Mouse (Mus musculus) MN1 (cell line): ENCODE data around the gene Olfr544.

Experiments used
- DNase-seq: peaks from one replicate; pipeline ENCODE4 v3.0.0-alpha.2; 2016; ENCODE audit warnings: low spot score

Olfr544 gene

DNA sequence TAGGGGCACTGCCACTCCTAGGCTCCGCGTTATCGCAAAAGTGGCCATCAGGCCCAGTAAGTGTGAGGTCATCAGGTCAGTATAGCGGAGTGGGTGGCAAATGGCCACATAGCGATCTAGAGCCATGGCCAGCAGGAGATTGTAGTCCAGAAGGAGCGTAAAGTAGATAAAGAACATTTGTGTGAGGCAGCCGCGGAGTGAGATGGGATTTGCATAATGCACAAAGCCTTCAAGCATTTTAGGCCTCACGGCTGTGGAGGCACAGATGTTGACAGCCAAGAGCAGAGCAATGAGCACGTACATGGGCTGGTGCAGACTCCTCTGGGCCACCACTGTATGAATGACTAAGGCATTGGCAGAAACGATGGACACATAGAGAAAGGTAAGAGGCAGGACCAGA is 10.7 kb downstream of the Olfr544 start:
- no peak for DNase-seq

DNA sequence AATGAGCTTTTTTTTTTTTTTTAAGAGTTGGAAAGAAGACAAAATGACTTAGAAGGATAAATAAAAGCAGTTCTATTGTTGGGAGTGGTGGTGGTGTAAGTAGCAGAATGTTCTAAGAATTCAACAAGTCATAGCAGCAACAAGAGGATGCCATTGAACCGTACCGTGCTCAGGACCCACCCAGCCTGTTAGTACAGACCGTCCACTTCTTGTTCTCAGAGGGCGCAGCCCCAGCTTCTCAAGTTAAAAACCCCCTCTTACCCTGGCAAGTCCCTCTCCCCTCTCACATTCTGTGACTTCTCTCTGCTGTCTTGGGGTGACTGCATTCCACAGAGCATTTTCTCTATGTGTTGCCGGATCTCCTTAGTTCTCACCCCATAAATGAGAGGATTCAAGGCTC is 11.5 kb downstream of the Olfr544 start:
- DNase-seq = no peak

DNA sequence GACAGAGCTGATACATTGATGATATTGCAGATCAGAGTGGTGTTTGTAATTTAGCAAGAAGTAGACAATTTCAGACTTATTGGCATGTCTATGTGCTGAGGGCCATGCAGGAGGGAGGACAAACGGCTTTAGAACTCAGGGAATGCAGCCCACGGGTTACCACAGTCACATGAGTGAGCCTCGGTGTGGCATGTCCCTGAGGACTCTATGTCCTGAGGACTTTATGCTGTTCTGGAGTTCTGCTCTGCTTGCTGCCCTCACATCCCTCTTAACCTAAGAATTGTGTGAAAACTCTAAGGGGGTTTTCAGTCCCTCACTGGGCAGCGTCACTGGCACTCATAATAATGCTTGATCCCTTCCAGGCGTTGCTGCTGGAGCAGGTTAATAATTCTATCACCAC is 15.4 kb downstream of the Olfr544 start:
- DNase-seq = no peak

DNA sequence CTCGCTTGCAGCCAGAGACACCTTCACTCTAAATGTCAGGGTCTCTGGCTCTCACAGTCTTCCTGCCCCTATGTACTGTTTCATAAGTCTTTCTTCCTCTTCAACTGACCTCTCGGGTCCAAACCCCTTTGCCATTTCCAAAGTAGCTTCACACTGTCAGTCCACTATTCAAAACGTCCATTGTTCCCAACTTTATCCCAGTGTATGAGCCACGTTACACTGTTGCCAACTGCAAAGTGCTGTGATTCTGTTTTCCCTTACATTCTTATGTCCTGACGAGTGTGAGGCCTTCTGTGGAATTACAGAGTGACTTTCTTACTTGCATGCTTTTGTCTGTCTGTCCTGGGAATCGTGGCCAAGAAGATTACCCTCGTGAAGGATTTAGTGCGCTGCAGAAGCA is 20.5 kb downstream of the Olfr544 start:
- no peak for DNase-seq

DNA sequence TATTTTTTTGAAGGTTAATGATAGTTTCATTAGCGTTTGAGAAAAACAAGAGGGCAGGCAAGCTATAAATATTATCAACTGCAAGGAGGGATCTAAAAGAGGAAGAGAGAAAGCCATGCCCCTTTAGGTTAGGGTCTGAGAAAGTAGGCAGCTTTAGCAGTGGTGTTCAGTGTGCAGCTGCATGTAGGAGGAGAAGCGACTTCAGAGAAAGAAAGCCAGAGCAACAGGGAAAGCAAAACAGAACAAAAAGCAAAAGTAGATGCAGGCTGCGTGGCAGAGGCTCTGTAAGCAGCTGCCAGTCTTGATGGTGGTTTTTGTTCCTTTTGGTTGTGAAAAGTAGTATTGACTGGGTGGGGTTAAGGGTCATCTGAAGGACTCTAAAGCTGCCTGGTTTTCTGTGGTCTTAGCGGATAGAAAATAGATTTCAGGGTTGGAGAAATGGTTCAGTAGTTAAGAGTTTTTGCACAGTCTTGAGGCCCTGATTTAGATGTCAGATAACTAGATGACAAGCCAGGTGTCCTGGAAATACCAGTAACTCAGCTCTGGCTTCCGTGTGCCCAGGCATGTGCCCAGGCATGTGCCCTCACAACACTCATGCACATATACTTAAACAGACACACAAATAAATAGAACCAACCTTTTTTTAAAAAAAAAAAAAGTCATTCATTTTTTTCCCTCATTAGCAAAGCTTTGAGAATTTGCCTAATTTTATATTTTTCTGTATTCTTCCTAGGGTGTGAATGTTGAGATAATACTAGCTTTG is 29.3 kb downstream of the Olfr544 start:
- no peak for DNase-seq

DNA sequence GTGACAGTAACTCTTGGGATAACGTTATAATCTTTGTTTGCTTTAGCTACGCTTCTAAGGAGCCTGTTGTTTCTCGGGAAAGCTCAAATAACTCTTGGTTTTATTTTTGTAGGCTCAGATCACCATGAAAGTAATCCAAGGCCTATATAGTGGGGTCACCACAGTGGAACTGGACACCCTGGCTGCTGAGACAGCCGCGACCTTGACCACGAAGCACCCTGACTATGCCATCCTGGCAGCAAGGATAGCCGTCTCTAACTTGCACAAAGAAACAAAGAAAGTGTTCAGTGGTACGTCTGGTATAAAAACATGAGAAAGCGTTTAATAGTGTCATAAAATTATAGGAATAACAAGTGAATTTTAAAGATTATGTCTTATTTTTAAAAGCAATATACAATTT is 41.7 kb downstream of the Olfr544 start:
- no peak for DNase-seq

DNA sequence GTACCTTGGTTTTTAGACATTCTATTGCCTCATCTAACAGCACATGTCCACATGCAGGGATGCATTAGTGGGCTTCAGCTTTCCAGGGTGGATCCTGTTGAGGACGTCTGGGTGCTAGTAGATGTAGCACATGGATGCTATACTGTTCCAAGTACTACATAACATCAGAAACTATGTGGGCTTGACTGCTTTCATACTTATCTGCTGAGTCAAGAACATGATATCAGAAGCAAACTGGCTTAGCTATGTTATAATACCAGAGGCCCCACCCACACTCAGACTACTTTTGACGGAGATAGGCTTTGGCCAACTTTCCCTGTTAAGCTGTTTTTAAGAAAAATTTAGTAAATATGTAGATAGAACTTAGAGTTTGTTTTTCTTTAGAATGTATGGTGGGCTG is 43.8 kb downstream of the Olfr544 start:
- no peak for DNase-seq

DNA sequence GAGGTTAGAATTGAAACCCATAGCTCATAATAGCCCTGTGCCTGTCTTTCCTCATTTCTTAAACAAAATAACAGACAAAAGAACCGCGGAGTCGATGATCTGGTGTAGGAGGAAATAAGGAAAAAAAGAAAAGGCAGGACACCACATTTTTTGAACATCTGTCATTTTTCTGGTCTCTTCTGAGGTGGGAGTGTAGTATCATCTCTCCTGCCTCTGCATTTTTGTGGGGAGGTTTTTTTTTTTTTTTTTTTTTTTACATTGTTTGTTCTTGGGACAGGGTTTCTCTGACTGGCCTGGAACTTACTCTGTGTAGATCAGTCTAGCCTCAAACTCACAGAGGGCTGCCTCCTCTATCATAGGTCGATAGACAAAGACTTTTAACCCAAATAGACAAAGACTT is 45.7 kb downstream of the Olfr544 start:
- DNase-seq = peak; percentile 20

DNA sequence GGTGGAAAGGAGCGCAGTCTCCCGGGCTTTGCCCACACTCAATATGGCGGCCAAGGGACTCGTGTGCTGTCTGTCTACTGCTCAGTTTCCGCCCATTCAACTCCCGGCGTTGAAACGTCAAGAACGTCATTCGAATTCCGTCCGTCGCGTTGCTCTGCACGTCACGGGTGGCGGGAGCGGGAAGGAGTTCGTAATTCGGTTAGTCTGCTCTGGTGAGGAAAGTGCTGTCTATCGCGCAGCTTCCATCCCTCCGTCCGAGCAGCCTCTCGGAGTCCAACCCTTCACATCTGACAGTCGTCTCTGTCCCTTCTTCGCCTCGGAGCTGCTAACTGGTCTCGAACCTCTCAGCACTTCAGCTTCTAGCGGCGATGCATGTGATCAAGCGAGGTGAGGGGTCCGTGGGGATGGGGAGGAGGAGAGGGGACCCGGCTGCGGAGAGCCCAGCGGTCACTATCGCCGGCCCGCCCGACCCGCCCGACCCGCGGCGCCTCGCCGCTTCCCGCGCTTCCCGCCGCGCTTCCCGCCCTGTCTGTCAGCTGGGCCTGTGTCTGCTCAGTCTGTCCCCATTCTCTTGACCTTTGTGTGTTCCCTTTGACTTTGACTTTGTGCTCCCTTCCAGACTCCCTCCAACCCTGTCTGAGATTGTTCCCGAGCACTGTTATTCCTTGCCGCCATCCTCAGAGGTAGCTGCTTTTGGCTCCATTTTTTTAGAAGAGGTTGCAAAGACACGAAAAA is 46.3 kb downstream of the Olfr544 start, which contains the start of gene Rrm1:
TSS of gene Rrm1 (plus strand) at position 39 of the 735 bp plus-strand sequence.
- peak; percentile 99 for DNase-seq

DNA sequence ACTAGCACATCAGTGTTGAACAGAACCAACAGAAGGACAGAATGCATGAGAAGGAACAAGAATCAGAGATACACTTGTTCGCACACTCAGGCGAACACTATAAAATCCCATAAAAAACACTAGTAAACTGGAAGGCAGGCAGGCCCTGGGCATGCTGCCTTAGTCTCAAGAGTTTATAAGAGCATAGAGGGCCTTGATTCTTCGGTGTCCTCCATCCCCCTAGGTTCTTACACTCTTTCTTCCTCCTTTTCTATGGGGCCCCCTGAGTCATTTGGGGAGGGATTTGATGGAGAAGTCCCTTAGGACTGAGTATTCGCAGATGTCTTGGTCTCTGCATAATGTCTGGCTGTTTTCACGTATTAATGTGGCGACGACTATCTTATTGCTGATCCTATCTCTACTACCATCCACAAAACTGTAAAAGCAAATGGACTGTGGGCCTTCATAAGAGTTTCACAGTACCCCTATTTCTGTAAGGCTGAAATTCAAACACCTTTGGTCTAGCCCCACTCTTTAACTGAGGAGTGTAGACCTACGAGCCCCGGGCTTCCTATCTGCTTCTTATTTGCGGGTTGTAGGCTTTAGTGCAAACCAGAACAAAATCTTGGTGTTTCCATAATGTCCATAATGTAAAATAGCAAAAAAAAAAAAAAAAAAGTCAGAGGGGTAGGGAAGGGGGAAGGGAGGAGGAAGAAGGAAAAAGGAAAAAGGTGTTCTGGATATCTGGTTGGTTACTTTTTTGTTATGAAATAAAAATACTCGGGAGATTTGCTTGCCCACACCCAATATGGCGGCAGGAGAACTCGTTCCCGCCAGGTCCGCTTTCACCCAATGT is 47.1 kb downstream of the Olfr544 start:
- peak; percentile 63 for DNase-seq

DNA sequence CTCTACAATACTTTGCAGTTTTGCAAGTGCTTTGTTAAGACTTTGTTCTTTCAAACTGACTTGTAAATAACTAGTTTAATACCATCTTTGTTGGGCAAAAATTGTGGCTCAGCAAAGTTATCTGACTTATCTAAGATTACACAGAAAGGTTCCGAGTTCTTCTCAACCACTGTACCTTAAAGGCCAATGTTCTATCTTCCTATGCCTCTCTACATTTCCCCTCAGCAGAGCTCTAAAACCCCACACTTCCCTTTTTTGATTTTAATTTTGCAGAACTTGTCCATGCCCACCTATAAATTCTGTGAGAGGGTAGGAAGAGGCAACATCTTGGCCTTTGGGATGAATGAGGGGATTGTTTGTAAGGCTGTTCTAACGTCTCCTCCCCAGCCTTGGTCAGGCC is 53.8 kb downstream of the Olfr544 start:
- DNase-seq = no peak
